Mouse (Mus musculus): ENCODE measurements at regions not wholly inside any gene's neighbourhood (a gene's known extent, or its start where the extent isn't known, plus 50 kb on each side); places are given as distances from the start of the nearest gene placed in this dataset.
"Not testable (repeated sequence)": the region's sequence is repeated elsewhere in the genome, so short reads cannot be mapped to it uniquely, and the experiment has no call there.

DNA sequence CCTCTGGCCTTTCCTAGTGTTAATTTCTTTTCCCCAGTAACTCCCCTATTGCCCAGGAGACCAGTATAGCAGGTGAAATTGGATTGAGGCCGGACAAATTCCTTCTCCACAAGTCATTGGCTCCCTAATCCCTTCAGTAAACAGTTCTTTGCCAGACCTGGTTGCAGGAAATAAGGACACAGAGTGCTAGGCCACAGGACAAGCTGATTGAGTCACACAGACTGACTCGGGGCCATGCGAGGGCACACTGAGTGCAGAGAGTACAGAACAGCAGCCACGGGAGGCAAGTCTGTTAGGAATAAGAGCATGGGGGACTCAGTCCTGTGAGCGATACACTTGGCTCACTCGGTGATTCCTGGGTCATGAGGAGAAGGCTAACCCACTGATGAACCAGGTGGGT is 134.3 kb upstream of the Ajap1 start:
- DNase-seq (ENCODE audit: low spot score in 2 of 2), result no peak

DNA sequence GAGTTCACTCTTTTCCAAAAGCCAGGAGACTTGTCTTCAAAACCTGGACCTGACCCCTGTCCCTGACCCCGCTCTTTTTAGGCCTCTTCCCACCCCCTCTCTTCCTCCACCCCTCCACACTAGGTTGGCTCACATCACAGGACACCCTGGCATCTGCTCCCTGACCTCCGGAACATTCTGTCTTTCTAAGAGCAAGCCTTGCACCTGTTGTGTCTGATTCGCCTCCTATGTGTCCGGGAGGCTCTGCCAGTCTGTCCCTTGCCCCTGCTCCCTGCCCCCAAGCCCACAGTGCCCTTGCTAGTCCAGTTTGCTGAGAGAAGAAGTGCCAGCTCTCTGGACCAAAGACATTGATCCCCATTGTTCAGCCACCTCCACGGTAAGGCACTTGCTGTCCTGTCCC is 138.3 kb upstream of the Ajap1 start:
- no peak for DNase-seq (ENCODE audit: low spot score in 2 of 2)

DNA sequence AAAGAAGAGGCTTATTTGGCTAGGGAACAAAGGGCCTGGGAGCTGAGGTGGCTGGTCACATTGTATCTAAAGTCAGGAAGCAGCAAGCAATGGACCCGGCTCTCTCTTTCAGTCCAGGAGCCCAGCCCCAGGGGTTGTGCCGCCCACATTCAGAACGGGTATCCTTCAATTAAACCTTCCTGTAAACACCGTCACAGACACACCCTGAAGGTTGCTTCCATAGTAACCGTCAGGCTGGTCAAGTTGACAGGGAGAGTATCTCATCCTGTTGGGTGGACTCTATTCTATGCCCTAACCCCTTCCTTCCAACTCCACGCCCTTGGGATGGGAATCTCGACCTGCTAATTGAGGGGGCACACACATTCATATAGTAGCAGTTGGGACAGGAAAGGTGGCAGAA is 148.6 kb upstream of the Ajap1 start:
- DNase-seq (ENCODE audit: low spot score in 2 of 2), result no peak

DNA sequence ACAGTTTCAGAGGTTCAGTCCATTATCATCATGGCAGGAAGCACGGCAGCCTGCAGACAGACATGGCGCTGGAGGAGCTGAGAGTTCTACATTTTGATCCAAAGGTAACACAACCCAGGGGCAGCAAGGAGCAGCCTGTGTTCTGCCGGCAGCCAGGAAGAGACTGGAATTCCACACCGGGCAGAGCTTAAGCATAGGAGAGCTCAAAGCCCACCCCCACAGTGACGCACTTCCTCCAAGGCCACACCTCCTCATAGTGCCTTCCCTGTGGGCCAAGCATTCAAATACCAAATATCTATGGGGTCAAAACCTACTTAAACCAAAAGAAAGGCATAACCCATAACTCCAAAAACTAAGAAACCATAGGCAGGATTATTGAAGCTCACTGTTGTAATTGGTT is 149.4 kb upstream of the Ajap1 start:
- no peak for DNase-seq (ENCODE audit: low spot score in 2 of 2)

DNA sequence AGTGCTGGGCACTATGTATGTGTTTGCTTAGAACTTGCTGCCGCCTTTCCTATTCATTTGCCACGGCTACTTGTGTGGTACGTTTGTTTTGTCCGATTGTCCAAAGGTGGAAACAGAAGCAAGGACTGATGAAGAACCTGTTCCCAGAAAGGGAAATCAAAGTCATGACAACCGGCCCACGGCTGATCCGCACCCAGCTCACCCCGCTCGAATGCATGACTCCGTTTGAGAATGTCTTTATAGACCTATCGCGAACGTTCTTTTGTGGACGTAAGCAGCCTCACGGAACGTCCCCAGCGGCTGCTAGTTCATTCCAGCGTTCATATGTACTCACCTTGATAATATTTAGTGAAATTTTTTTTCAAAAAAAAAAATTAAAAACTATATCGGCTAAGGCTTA is 149.9 kb upstream of the Ajap1 start:
- DNase-seq (ENCODE audit: low spot score in 2 of 2), result no peak

DNA sequence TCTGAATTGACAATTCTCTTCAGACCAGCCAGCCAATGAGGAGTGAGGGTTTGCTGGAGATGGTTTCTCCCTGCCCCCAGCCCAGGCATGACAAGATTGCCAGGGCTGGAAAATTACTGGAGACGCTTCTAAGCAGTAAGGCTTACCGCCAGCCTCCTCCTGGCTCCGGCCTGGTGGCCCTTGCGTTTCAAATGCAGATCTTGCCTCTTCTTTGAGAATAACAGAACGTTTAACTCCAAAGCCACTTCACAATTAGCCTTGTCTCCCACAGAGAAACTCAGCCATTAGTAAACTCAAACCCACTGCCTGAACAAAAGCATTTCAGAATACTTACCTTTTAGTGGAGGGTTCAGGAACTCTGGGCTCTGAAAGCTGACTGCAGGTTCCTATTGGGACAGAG is 150.6 kb upstream of the Ajap1 start:
- no peak for DNase-seq (ENCODE audit: low spot score in 2 of 2)

DNA sequence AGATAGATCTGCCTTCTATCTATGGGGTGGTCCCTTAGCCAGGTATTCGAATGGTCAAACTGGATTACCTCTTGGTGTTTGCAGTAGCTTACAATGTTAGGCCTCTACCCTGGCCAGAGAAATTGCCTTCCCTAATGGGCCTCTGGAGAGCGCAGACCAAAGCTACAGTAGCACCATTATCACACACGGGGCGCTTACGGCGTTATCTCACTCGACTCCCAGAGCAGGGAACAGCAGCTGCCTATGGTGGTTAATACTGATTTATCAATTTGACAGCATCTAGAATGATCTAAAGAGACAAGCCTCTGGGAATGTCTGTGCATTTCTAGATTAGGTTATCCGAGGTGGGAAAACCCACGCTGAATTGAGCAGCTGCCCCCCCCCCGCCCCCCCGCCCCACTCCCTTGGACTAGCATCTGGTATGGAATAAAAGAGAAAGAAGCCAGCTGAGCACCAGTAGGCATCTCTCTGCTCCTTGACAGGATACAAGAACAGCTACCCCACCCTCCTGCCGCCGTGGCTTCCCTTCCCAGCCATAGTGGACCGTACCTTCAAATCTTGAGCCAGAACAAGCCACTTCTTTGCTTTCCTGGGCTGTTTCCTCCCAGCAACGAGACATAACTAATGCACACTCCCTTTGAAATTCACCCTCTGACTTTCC is 151.7 kb upstream of the Ajap1 start:
- no peak for DNase-seq (ENCODE audit: low spot score in 2 of 2)

DNA sequence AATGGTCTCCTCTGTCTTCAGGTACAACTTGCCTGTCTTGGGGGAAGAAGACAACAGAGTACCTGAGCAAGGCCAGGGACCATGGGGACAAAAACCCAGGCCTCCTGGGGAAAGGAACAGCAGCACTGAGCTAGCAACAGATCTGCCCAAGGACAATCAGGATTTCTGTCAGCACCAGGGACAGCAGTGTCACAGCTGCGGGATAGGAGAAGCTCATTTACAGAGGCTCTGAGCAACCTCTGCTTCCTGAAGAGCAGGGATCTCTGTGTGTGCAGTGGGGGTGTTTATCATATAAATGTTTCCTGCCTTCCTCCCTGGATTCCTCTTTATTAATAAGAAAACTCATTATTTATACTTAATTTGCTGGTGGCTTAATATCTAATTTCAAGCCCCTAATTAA is 155.4 kb upstream of the Ajap1 start:
- DNase-seq (ENCODE audit: low spot score in 2 of 2), result no peak

DNA sequence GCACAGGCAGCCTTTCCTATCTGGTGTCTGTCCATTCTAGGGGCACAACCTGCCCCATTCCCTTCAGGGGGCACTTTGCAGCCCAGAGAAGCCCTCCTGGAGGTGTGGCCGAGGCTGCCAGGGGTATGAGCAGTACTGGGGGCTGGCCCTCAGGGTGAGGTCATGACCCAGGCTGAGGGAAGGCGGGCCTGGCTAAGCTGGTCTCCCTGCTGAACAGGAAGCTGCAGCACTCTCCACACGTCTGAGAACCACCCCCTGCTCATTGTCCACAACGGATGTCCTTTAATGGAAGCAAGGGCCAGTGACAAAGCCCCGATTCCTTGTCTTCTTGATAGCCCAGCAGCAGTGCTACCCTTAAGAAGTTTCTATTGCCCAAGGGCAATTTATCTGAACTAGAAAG is 169.2 kb upstream of the Ajap1 start:
- DNase-seq (ENCODE audit: low spot score in 2 of 2), result no peak

DNA sequence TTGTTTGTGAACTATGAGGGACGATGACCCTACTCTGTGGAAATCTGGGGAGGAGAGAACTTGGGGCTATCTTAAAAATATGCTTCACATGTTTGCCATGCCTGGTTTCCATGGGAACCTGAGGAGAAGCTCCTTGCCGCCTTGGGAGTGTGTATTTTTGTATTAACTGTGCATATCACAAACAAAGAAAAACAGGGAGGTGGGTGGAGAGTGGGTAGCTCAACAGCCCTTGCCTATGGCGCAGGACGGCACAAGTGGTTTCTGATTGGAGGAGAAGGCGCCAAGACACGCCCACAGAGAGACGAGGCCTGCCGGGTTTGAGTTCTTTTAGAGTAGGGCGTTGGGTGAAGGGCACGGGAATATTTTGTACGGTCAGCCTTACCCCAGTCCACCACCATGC is 170.2 kb upstream of the Ajap1 start:
- DNase-seq (ENCODE audit: low spot score in 2 of 2), result no peak

DNA sequence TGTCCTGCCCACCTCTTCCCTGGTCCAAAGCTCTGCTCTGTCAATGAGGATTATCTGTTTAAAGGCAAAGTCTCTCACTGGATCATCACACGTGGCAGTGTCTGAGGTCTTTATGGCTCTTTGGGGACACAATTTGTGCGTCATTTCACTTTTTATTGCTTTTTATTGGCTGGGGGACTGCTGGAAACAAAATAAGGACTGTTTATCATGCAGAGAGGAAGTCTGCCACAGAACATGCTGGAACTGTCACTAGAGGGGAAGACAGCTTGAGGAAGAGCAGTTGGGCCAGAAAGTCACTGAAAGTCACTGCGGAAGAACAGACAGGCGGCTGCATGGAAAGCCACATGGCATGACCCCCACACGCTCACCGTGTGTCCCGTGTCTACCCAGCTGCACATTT is 180.1 kb upstream of the Ajap1 start:
- no peak for DNase-seq (ENCODE audit: low spot score in 2 of 2)

DNA sequence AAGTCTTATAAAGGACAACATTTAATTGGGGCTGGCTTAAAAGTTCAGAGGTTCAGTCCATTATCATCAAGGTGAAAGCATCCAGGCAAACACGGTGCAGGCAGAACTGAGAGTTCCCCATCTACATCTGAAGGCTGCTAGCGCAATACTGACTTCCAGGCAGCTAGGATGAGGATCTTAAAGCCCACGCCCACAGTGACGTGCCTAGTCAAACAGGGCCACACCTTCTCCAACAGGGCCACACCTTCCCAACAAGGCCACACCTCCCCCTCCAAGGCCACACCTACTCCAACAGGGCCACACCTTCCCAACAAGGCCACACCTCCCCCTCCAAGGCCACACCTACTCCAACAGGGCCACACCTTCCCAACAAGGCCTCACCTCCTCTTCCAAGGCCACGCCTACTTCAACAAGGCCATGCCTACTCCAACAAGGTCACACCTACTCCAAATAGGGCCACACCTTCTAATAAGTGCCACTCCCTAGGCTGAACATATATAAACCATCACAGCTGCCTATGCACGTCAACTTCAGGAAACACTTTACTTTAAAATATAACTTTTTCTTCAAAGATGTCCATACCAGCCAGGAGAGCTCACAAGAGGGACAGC is 184.1 kb upstream of the Ajap1 start:
- not testable (repeated sequence) for DNase-seq (ENCODE audit: low spot score in 2 of 2)

DNA sequence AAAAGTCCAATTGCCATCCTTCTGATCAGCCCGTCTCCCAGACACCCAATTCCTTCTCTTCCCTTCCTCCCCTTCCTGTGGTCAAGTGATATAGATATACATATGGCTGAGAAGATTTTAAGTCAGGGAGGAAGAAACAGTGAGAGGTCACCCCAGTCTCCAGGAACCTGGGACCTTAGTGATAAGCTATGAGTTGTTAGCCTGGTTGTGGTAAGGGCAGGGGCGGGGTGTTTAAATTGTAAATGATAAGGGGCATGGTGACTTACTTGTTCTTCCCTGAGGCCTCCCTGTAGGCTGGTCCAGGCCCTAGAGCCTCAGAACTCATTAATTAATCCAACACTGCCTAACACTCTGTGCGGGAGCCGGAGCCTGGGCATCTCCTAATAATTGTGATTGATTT is 186.5 kb upstream of the Ajap1 start:
- DNase-seq (ENCODE audit: low spot score in 2 of 2), result no peak

DNA sequence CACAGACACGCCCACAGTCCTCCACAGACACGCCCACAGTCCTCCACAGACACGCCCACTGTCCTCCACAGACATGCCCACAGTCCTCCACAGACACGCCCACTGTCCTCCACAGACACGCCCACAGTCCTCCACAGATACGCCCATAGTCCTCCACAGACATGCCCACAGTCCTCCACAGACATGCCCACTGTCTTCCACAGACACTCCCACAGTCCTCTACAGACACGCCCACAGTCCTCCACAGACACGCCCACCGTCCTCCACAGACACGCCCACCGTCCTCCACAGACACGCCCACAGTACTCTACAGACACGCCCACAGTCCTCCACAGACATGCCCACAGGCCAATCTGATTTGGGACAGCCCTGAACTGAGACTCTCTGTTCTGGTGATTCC is 187.6 kb upstream of the Ajap1 start:
- DNase-seq (ENCODE audit: low spot score in 2 of 2), result no peak

DNA sequence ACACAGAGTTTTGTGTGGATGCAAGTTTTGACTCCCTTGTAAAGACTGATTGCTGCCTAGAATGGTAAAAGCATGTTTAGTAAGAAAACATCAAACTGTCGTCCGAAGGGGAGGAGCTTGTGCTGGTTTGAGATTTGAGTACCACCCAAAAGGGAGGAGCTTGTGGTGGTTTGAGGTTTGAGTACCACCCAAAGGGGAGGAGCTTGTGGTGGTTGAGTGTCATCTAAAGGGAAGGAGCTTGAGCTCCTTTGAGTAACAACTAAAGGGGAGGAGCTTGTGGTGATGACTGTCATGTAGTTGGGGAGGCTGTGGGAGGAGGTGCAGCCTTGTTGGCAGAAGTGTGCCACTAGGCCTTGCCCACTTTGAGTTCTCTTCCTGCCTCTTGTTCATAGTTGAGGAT is 192.8 kb upstream of the Ajap1 start:
- no peak for DNase-seq (ENCODE audit: low spot score in 2 of 2)

DNA sequence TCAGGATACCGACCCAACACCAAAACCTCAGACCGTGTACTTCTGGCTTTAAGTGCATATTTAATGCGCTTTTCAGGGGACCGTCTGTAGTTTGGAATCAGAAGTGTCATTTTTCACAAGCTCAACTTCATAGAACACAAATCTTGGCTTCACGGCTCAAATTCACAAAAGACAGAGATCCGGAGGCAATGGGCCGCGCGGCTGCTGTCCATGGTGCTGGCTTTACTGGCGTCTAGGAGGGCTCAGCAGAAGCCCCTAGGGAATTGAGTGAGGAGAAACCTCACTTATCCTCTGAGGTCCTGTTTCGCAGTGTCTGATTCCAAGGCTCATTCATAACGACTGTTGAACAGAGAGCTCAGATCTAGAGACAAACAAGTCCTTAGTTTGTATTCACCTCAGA is 196.5 kb upstream of the Ajap1 start:
- no peak for DNase-seq (ENCODE audit: low spot score in 2 of 2)

DNA sequence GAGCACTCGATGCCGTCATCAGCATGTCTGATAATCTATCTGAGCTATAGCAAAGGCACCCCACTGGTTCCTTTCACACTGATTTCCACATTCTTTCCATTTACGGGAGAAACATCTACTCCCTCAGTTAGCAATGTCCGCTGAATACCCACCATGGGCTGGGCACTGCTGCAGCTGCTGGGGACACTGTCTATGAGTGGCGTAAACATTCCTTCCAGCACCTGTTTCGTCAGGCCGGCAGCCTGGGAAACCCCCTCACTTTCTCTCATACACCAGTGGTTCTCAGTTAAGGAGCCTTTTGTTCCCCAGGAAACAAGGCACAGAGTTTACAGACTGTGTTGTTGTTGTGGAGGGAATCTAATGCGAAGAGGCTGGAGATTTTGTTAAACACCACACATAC is 205.8 kb upstream of the Ajap1 start:
- no peak for DNase-seq (ENCODE audit: low spot score in 2 of 2)

DNA sequence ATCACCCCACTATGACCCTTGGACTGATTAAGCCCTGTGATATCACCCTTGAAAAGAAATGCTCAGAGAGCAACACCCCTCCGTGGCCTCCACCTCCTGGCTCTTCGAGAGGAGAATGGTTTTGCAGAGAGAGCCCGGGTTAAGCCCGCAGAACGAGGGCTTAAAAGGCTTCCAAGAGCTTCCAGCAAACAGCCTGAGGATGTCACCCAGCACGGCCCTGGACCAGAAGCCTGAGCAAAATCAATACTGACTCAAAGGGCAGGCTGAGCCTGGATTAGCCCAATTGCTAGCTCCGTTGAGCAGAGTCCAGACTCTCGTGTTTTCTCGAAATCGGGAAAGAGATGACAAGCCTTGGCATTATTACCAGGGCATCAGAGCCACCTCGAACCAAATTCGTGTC is 211.3 kb upstream of the Ajap1 start:
- DNase-seq (ENCODE audit: low spot score in 2 of 2), result no peak

DNA sequence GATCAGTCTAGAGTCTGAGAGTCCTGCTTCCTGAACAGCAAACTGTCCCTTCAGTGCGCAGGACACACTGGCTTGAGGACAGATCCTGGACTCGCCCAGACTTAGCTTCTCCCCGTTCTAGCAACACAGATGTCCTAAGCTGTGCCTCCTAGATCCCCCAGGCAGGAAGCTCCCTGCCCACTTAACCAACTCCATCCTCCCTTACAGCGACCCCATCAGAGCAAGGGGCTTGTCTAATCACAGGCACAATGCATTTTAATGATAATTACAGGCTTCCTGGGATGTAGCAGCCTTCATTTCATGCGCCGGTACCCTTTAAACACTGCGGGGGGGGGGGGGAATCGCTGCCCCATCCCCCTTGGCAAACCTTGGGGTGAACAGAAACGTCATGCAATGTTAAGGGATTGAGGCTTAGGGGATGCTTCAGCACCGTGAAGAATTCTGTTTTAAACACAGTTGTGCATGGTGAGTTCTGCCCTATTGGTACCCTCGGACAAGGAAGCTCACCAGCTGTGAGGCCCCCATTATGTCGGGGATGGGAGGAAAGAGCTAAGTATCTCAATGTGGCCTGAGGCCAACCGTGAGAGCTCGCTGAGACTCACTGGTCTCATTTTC is 213.9 kb upstream of the Ajap1 start:
- DNase-seq (ENCODE audit: low spot score in 2 of 2), result no peak

DNA sequence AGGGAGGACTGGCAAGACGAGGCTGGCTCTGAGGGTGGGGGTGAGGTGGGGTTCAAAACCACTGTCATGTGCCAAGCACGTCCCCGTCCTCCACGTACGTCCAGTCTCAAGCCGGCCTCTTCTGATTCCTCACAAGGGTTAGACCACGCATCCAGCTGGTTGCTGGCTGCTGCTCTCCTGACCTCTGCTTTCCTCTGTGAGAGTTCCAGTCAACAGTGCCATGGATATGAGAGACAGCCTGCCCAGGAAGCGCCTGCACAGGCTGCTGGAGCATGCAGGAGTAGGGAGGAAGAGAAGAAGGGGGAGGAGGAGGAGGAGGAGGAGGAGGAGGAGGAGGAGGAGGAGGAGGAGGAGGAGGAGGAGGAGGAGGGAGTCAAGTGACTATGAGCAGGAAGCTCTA is 224.6 kb upstream of the Ajap1 start:
- DNase-seq (ENCODE audit: low spot score in 2 of 2), result no peak

DNA sequence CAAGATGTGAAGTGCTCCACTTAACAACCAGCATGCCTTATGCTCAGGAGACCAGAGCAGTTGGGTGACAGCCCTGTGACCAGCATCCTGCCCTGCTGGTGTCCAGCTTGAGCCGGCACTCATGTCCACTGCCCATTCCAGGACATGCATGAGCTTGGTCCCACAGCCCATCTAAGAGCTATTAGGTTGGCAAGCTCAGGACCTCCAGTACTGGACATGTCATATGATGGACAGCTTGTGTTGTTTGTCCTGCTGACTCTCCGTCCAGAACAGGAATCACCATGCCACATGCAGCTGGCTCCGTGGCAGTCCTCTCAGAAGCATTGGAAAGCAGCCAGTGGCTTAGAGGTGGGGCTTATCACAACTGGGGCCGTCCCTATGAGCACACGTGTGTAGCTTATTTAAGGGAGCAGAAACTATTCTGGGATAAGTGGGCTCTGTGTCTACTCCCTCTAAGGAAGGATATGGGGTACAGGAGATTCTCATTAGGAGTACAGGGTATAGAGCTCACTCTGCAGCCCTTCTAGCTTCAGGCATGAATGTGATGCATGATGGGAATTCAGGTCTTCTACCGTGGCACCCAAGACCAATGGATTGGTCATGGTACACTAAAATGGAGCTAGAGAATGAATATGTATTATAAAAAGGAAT is 232.5 kb upstream of the Ajap1 start:
- DNase-seq (ENCODE audit: low spot score in 2 of 2), result no peak

DNA sequence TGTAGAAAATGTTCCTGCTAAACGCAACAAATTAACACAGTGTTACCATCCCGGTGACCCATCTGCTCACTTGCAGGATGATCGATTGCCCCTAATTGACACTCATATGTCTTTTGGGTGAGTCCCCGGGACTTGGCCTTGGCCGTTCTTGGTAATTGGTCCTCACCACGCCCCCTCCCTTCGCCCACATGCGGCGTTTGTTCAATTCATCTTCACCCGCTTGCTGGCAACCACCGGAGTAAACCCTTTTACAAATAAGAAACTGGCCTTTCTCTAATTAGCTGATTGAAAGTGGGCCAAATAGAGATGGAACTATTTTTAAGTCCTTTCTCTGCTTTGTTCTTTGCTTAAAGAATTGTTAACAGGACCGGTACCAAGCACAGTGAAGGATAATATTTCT is 234.7 kb upstream of the Ajap1 start:
- DNase-seq (ENCODE audit: low spot score in 2 of 2), result no peak

DNA sequence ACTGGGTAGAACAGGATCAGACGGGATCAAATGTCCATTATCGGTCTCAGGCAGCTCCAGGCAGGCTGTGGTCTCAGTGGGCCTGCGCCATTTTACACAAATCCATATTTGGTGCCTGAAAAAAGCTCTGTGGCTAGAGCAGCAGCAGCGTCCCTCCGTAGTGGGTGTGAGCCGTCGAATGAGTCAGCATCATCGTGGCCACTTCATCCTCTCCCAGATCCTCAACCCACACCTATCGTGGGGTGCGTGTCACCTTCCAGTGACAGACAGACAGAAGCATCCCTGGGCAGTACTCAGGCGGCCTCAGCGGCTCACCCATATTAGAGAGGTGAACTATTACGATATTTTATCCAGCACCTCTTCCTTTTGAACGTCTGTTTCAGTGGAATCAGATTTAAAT is 233.0 kb upstream of the A430005L14Rik start:
- DNase-seq (ENCODE audit: low spot score in 2 of 2), result no peak

Data from frontal cortex, postnatal 25 days (tissue).